Mouse (Mus musculus): ENCODE measurements around the gene Zfp607b.

Zfp607b gene

GRCm38 (mm10) chr7:27685220-27685619 is 3.9 kb upstream of the Zfp607b start:
- no peak for DNase-seq (ENCODE audit: low read depth, low spot score)

GRCm38 (mm10) chr7:27685681-27686080 is 3.5 kb upstream of the Zfp607b start:
- DNase-seq (ENCODE audit: low read depth, low spot score): peak; percentile 73

- DNase-seq (ENCODE audit: low read depth, low spot score): no peak
These were observed 2.1 kb upstream of the Zfp607b start for GRCm38 (mm10) chr7:27687043-27687442.

GRCm38 (mm10) chr7:27687836-27688235 is 1.3 kb upstream of the Zfp607b start:
- no peak for DNase-seq (ENCODE audit: low read depth, low spot score)

GRCm38 (mm10) chr7:27688246-27688788 is 823 bp upstream of the Zfp607b start:
- DNase-seq (ENCODE audit: low read depth, low spot score): no peak

GRCm38 (mm10) chr7:27691076-27691475 is 1.9 kb downstream of the Zfp607b start:
- peak; percentile 65 for DNase-seq (ENCODE audit: low read depth, low spot score)

- no peak for DNase-seq (ENCODE audit: low read depth, low spot score)
These were observed 7.6 kb downstream of the Zfp607b start for GRCm38 (mm10) chr7:27696711-27697110.

GRCm38 (mm10) chr7:27710402-27710801 is 21.3 kb downstream of the Zfp607b start:
- peak; percentile 69 for DNase-seq (ENCODE audit: low read depth, low spot score)

- DNase-seq (ENCODE audit: low read depth, low spot score): no peak
These were observed 32.8 kb downstream of the Zfp607b start for GRCm38 (mm10) chr7:27721951-27722350.

GRCm38 (mm10) chr7:27725566-27726538 is 36.7 kb downstream of the Zfp607b start:
- peak; percentile 87 for DNase-seq (ENCODE audit: low read depth, low spot score)

GRCm38 (mm10) chr7:27727471-27727870 is 38.3 kb downstream of the Zfp607b start:
- DNase-seq (ENCODE audit: low read depth, low spot score): no peak

- peak; percentile 95 for DNase-seq (ENCODE audit: low read depth, low spot score)
These were observed 42.2 kb downstream of the Zfp607b start, which contains the start of gene Zfp60 for GRCm38 (mm10) chr7:27731281-27731883. Zfp60 (plus strand) TSS chr7:27731389.

- no peak for DNase-seq (ENCODE audit: low read depth, low spot score)
These were observed 42.8 kb downstream of the Zfp607b start for GRCm38 (mm10) chr7:27731946-27732345.

GRCm38 (mm10) chr7:27732508-27732907 is 43.4 kb downstream of the Zfp607b start:
- DNase-seq (ENCODE audit: low read depth, low spot score): no peak

GRCm38 (mm10) chr7:27735457-27735856 is 46.3 kb downstream of the Zfp607b start:
- DNase-seq (ENCODE audit: low read depth, low spot score): peak; percentile 70

All from brain, adult 2 months (tissue).